Mouse (Mus musculus): ENCODE results near the gene Tesc. TPM values are rescaled to one million over a fixed set of nuclear protein-coding genes. Genes with fewer than 3 reads are reported as not detected.
A peak's percentile ranks its signal among the peaks of the same experiment; 100 is the strongest.

Gene Tesc
- total and polyA plus RNA-seq, 3 experiments = 0.34 to 0.80 TPM; not detected in 1

DNA sequence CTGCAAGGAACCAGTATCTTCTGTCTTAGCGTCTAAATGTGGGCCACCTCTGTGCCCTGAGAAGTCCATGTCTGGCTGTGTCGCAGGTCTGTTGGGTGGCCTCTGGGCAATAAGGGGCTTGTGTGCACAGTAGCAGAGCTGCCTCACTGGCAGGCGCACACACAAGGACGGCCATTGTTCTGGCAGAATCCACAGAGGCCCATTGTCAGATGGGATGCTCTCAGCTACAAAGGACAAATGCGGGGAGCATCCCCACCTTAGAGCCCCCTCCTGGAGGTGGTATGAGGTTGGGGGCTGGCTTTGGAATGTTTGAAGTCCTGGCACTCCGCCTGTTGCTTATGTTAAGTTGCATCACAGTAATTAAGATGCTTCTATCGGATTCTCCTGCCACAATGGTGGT, 28.5 kb upstream of the Tesc start:
- Histone ChIP-seq H3K9ac (ENCODE audit: insufficient read depth, low read depth) (no peak overlapping the region), H3K4me2 (ENCODE audit: insufficient read depth, low read depth, poor library complexity, severe bottlenecking) (no peak overlapping the region), H3K9me3 (replicated peaks; ENCODE audit: low read length) (no peaks in the 10 kb centered on the region), H3K4me1 (ENCODE audit: control insufficient read depth in 1 of 2, insufficient read depth in 2 of 2) (no peaks in the 10 kb centered on the region), H3K4me3 (replicated peaks in 1 of 3; ENCODE audit: low read depth in 2 of 3, low read length in 2 of 3, poor library complexity in 1 of 3) (no peak overlapping the region), H3K79me2 (replicated peaks; ENCODE audit: control insufficient read depth, extremely low read depth, insufficient read depth, poor library complexity, severe bottlenecking) (no peaks in the 10 kb centered on the region), H3K27me3 (replicated peaks) (no peaks in the 10 kb centered on the region), H3K36me3 (replicated peaks in 1 of 2; ENCODE audit: control insufficient read depth in 1 of 2, insufficient read depth in 1 of 2, low read length in 1 of 2) (peaks cover 83 to 98% of the 10 kb centered on the region in 2 experiments), H3K27ac (ENCODE audit: insufficient read depth, low read depth) (no peak overlapping the region)
- in situ Hi-C loops (cut with MboI; ENCODE audit: low pct_ligation_motif_present, low pct_unique_long_range_greater_than_20kb, low sequenced_read_pairs) (no loop called here), dilution Hi-C loops (cut with MboI; ENCODE audit: extremely low pct_ligation_motif_present, extremely low pct_unique_long_range_greater_than_20kb, low sequenced_read_pairs) (no loop called here)
- TF ChIP-seq JUN (IDR thresholded peaks at IDR 0.05; ENCODE audit: insufficient read depth, low read depth, low read length) (no peak), RCOR1 (conservative IDR thresholded peaks at IDR 0.05; ENCODE audit: low read depth, low read length) (no peak), JUND (conservative IDR thresholded peaks at IDR 0.05; ENCODE audit: low read depth, low read length) (no peak), CHD2 (IDR thresholded peaks at IDR 0.05; ENCODE audit: low read length) (no peak), ZC3H11A (IDR thresholded peaks at IDR 0.05; ENCODE audit: low read depth, low read length) (no peak), MEF2A (IDR thresholded peaks at IDR 0.05; ENCODE audit: borderline replicate concordance, low read depth, low read length) (no peak), USF1 (IDR thresholded peaks at IDR 0.05; ENCODE audit: low read depth, low read length) (no peak), ELF1 (IDR thresholded peaks at IDR 0.05; ENCODE audit: low read depth, low read length) (no peak), NELFE (IDR thresholded peaks at IDR 0.05; ENCODE audit: low read depth, low read length) (no peak), MYC (IDR thresholded peaks at IDR 0.05; ENCODE audit: low read depth, low read length) (no peak)
- no peak for DNase-seq (ENCODE audit: extremely low read depth)

DNA sequence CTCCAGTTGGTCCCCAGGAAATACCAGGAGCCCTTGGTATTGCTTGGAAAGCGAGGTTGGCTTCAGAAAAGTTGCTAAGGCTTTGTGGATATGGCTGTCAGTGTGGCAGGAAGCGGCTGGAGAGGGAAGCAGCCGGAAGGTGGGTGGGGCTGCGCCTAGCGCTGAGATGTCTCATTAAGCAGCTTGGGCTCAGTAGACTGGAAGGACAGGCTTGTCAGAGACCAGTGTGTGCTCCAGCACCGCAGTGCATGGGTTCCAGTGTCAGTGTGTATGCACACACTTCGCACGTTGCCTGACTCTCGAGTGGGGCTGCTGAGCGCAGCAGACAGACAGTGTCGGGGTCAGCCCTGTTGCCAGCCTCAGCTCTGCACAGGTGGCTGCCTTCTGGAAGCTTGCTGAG, 28.0 kb upstream of the Tesc start:
- DNase-seq (ENCODE audit: extremely low read depth) = no peak
- Histone ChIP-seq H3K27ac (ENCODE audit: insufficient read depth, low read depth) (no peak overlapping the region), H3K4me2 (ENCODE audit: insufficient read depth, low read depth, poor library complexity, severe bottlenecking) (no peak overlapping the region), H3K79me2 (replicated peaks; ENCODE audit: control insufficient read depth, extremely low read depth, insufficient read depth, poor library complexity, severe bottlenecking) (no peaks in the 10 kb centered on the region), H3K36me3 (replicated peaks in 1 of 2; ENCODE audit: control insufficient read depth in 1 of 2, insufficient read depth in 1 of 2, low read length in 1 of 2) (peaks cover 80 to 98% of the 10 kb centered on the region in 2 experiments), H3K4me1 (ENCODE audit: control insufficient read depth in 1 of 2, insufficient read depth in 2 of 2) (no peaks in the 10 kb centered on the region), H3K4me3 (replicated peaks in 1 of 3; ENCODE audit: low read depth in 2 of 3, low read length in 2 of 3, poor library complexity in 1 of 3) (no peak overlapping the region), H3K27me3 (replicated peaks) (no peaks in the 10 kb centered on the region), H3K9me3 (replicated peaks; ENCODE audit: low read length) (no peaks in the 10 kb centered on the region), H3K9ac (ENCODE audit: insufficient read depth, low read depth) (no peak overlapping the region)
- in situ Hi-C loops (cut with MboI; ENCODE audit: low pct_ligation_motif_present, low pct_unique_long_range_greater_than_20kb, low sequenced_read_pairs) (no loop called here), dilution Hi-C loops (cut with MboI; ENCODE audit: extremely low pct_ligation_motif_present, extremely low pct_unique_long_range_greater_than_20kb, low sequenced_read_pairs) (no loop called here)
- TF ChIP-seq UBTF (IDR thresholded peaks at IDR 0.05; ENCODE audit: low read depth, low read length) (no peak), MXI1 (IDR thresholded peaks at IDR 0.05; ENCODE audit: low read depth, low read length) (no peak)

DNA sequence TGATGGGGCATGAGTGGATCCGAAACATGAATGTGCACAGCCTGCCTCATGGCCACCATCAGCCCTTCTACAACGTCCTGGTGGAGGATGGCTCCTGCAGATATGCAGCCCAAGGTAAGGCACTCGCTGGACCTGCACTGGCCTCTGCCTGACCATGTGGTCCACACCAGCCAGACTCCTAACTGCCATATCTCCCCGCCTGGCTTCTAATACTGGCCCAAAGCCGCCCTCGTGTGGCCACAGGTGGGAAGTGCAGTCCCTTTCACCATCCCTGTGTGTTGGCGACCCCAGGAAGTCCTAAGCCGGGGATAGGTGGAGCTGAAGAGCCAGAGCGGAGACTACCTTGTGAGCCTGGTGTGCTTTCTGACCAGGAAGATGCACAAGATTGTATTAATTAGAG, 25.5 kb upstream of the Tesc start:
- dilution Hi-C loops (cut with MboI; ENCODE audit: extremely low pct_ligation_motif_present, extremely low pct_unique_long_range_greater_than_20kb, low sequenced_read_pairs) = no loop called here
- Histone ChIP-seq H3K36me3 (replicated peaks in 1 of 2; ENCODE audit: control insufficient read depth in 1 of 2, insufficient read depth in 1 of 2, low read length in 1 of 2) (peaks cover 74 to 99% of the 10 kb centered on the region in 2 experiments), H3K4me3 (replicated peaks in 1 of 3; ENCODE audit: low read depth in 2 of 3, low read length in 2 of 3, poor library complexity in 1 of 3) (no peak overlapping the region)
- no peak for TF ChIP-seq ZKSCAN1 (IDR thresholded peaks at IDR 0.05; ENCODE audit: borderline replicate concordance, low read depth, low read length)
- TF ChIP-seq MAX (IDR thresholded peaks at IDR 0.05; ENCODE audit: low read length) = peak; percentile 39; the same call in 1 of the 2 replicates
- TF ChIP-seq POLR2AphosphoS2 (IDR thresholded peaks at IDR 0.05; ENCODE audit: low read depth, low read length) = no peak
- no peak for TF ChIP-seq NRF1 (IDR thresholded peaks at IDR 0.05; ENCODE audit: low read depth, low read length)
- 0 out of 2 replicates have a peak, but pooled peaks have one; percentile 9 for TF ChIP-seq TCF12 (IDR thresholded peaks at IDR 0.05; ENCODE audit: low read depth, low read length)
- TF ChIP-seq ETS1 (conservative IDR thresholded peaks at IDR 0.05; ENCODE audit: low read depth, low read length) = no peak
- no peak for TF ChIP-seq IRF4 (IDR thresholded peaks at IDR 0.05; ENCODE audit: low read depth, low read length)
- 0 out of 2 replicates have a peak, but pooled peaks have one; percentile 46 for TF ChIP-seq MYC (IDR thresholded peaks at IDR 0.05; ENCODE audit: low read depth, low read length)
- TF ChIP-seq RAD21 (IDR thresholded peaks at IDR 0.05; ENCODE audit: low read depth, low read length) = peak; percentile 73
- no peak for TF ChIP-seq JUN (IDR thresholded peaks at IDR 0.05; ENCODE audit: insufficient read depth, low read depth, low read length)
- no peak for TF ChIP-seq ZC3H11A (IDR thresholded peaks at IDR 0.05; ENCODE audit: low read depth, low read length)
- TF ChIP-seq TBP (conservative IDR thresholded peaks at IDR 0.05; ENCODE audit: low read depth, low read length) = no peak
- no peak for TF ChIP-seq MEF2A (IDR thresholded peaks at IDR 0.05; ENCODE audit: borderline replicate concordance, low read depth, low read length)
- no peak for TF ChIP-seq MAFK (IDR thresholded peaks at IDR 0.05; ENCODE audit: insufficient replicate concordance, low read length)
- no peak for TF ChIP-seq CHD2 (IDR thresholded peaks at IDR 0.05; ENCODE audit: low read length)
- peak; percentile 38; the same call in 1 of the 2 replicates for TF ChIP-seq MXI1 (IDR thresholded peaks at IDR 0.05; ENCODE audit: low read depth, low read length)
- no peak for TF ChIP-seq GABPA (IDR thresholded peaks at IDR 0.05; ENCODE audit: insufficient replicate concordance, low read depth, low read length)
- TF ChIP-seq BHLHE40 (IDR thresholded peaks at IDR 0.05; ENCODE audit: low read depth, low read length) = no peak

More for the DNA sequence above, 25.5 kb upstream of the Tesc start:
- H3K27me3 ChIP-seq (replicated peaks) = no peaks in the 10 kb centered on the region
- H3K4me1 ChIP-seq (ENCODE audit: control insufficient read depth in 1 of 2, insufficient read depth in 2 of 2) = no peaks in the 10 kb centered on the region
- H3K9me3 ChIP-seq (replicated peaks; ENCODE audit: low read length) = no peaks in the 10 kb centered on the region
- DNase-seq (ENCODE audit: extremely low read depth) = peak; percentile 60
- no peaks in the 10 kb centered on the region for H3K79me2 ChIP-seq (replicated peaks; ENCODE audit: control insufficient read depth, extremely low read depth, insufficient read depth, poor library complexity, severe bottlenecking)
- no peak overlapping the region for H3K9ac ChIP-seq (ENCODE audit: insufficient read depth, low read depth)
- in situ Hi-C loops (cut with MboI; ENCODE audit: low pct_ligation_motif_present, low pct_unique_long_range_greater_than_20kb, low sequenced_read_pairs) = loop anchor here (5.0 kb wide), 1 partner anchor 75 kb away; no protein-coding TSS in a partner anchor
- H3K27ac ChIP-seq (ENCODE audit: insufficient read depth, low read depth) = no peak overlapping the region
- no peak overlapping the region for H3K4me2 ChIP-seq (ENCODE audit: insufficient read depth, low read depth, poor library complexity, severe bottlenecking)

Data from CH12.LX (cell line).